Mouse (Mus musculus): ENCODE data around the gene Egf.

Gene Egf

GRCm38 (mm10) chr3:129649586-129650292 is 105.4 kb downstream of the Egf start:
- no peak for DNase-seq

GRCm38 (mm10) chr3:129648598-129648997 is 106.5 kb downstream of the Egf start:
- no peak for DNase-seq

- DNase-seq = no peak
These were observed 107.8 kb downstream of the Egf start for GRCm38 (mm10) chr3:129647312-129647711.

GRCm38 (mm10) chr3:129646781-129647180 is 108.3 kb downstream of the Egf start:
- DNase-seq = no peak

- DNase-seq = no peak
These were observed 109.7 kb downstream of the Egf start for GRCm38 (mm10) chr3:129645409-129645808.

- DNase-seq = no peak
These were observed 113.5 kb downstream of the Egf start for GRCm38 (mm10) chr3:129641621-129642020.

- no peak for DNase-seq
These were observed 114.7 kb downstream of the Egf start for GRCm38 (mm10) chr3:129640211-129641000.

GRCm38 (mm10) chr3:129639701-129640100 is 115.4 kb downstream of the Egf start:
- DNase-seq = no peak

- no peak for DNase-seq
These were observed 117.7 kb downstream of the Egf start for GRCm38 (mm10) chr3:129637446-129637845.

GRCm38 (mm10) chr3:129634260-129634901 is 120.7 kb downstream of the Egf start:
- peak; percentile 39 for DNase-seq

GRCm38 (mm10) chr3:129633518-129633917 is 121.6 kb downstream of the Egf start:
- DNase-seq = no peak

- DNase-seq = no peak
These were observed 123.3 kb downstream of the Egf start for GRCm38 (mm10) chr3:129631857-129632256.

- no peak for DNase-seq
These were observed 124.1 kb downstream of the Egf start for GRCm38 (mm10) chr3:129631018-129631417.
